Mouse (Mus musculus) heart, adult 2 months (tissue): ENCODE measurements around the gene Vmp1. TPM values are rescaled to one million over a fixed set of nuclear protein-coding genes. Genes with fewer than 3 reads are reported as not detected.

Experiments used
- DNase-seq, 2 experiments: peaks; one replicate each; pipeline ENCODE4 v3.0.0; 2021
- H3K27ac ChIP-seq: fragments of 200-600 bp; 2 replicates; pipeline ENCODE4 v1.8.1; 2022
- H3K27me3 ChIP-seq: fragments of 200-500 bp; 2 replicates; pipeline ENCODE4 v1.6.1; 2012; ENCODE audit warnings: mild to moderate bottlenecking, low read length, inconsistent platforms, mixed read lengths; ENCODE audit not compliant: control insufficient read depth, insufficient read depth
- H3K36me3 ChIP-seq: fragments of 200-500 bp; 2 replicates; pipeline ENCODE4 v1.6.1; 2012; ENCODE audit warnings: low read length, inconsistent platforms; ENCODE audit not compliant: control insufficient read depth, insufficient read depth
- H3K4me1 ChIP-seq: fragments of 200-500 bp; 2 replicates; pipeline ENCODE4 v1.6.1; 2011; ENCODE audit warnings: low read length; ENCODE audit not compliant: control insufficient read depth, insufficient read depth
- H3K4me3 ChIP-seq: fragments of 200-600 bp; 2 replicates; pipeline ENCODE4 v1.8.1; 2022
- H3K79me2 ChIP-seq: fragments of 200-500 bp; replicated peaks from 2 replicates; pipeline ENCODE4 v1.6.1; 2012; ENCODE audit warnings: mild to moderate bottlenecking, inconsistent platforms, low read length, moderate library complexity, mixed read lengths; ENCODE audit not compliant: control insufficient read depth, insufficient read depth
- H3K9ac ChIP-seq: fragments of 200-500 bp; 2 replicates; pipeline ENCODE4 v1.6.1; 2012; ENCODE audit warnings: low read depth, mild to moderate bottlenecking, control low read depth, inconsistent platforms, low read length, mixed read lengths
- CTCF ChIP-seq: fragments of 200-600 bp; IDR thresholded peaks from 2 replicates; pipeline ENCODE4 v1.8.1; 2022; ENCODE audit warnings: antibody characterized with exemption, mild to moderate bottlenecking, moderate library complexity
- EP300 ChIP-seq: fragments of 200-500 bp; IDR thresholded peaks from 2 replicates; pipeline ENCODE4 v1.6.1; 2011; ENCODE audit warnings: low read depth, low read length, control low read depth; ENCODE audit not compliant: insufficient read depth
- POLR2A ChIP-seq: fragments of 200-500 bp; IDR thresholded peaks from 2 replicates; pipeline ENCODE4 v1.6.1; 2011; ENCODE audit warnings: mild to moderate bottlenecking, low read depth, low read length, control low read depth; ENCODE audit not compliant: insufficient read depth
- WGBS: fragments of 180-500 bp; shearing (Covaris S2); methylation state at CpG from one replicate; pipeline ENCODE4 v1.1.7; 2018; 5-methylcytosine and 5-hydroxymethylcytosine counted together
- intact Hi-C: fragments of 180-260 bp; cut with DNase I; formaldehyde crosslinking; loops from one replicate; pipeline ENCODE4 v1.15.1; 2025
- polyA plus RNA-seq: library from polyadenylated mRNA; depleted of rRNA; stranded (reverse); fragments of >200 nt; gene quantifications from 2 replicates; pipeline ENCODE4 v1.2.3, GENCODE M21; 2012
- total RNA-seq, 2 experiments: library from RNA; stranded (reverse); gene quantifications; 2 replicates each; pipeline ENCODE4 v1.2.3; 2021

The Vmp1 gene
- total and polyA plus RNA-seq, 3 experiments: 34.0 to 66.9 (median 58.2) TPM

DNA sequence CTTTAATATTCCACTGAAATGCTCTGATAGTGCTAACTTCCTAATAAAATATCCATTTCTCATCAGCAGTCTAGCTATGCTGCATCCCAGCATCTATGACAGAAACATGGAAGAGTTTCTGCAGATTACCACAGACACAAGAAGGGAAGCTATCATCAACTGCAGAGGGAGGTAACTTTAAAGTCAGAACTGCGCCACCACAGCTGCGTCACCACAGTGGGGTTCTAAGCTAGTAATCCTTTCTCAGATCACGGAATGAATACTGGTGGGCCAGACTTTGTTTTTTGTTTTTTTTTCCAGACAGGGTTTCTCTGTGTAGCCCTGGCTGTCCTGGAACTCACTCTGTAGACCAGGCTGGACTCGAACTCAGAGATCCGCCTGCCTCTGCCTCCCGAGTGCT is 88.3 kb downstream of the Vmp1 start:
- H3K9ac ChIP-seq: no peak overlapping the region
- H3K27me3 ChIP-seq: no peaks in the 10 kb centered on the region
- peaks cover 5% of the 10 kb centered on the region for H3K36me3 ChIP-seq
- 97% methylated on average over 6 of the region's 6 CpGs for WGBS
- TF ChIP-seq CTCF: no peak
- no peak for TF ChIP-seq POLR2A
- no peak for TF ChIP-seq EP300
- H3K4me3 ChIP-seq: no peak overlapping the region
- no peak for DNase-seq
- H3K4me1 ChIP-seq: peaks cover 3% of the 10 kb centered on the region; the same call in 1 of the 2 replicates
- no peaks in the 10 kb centered on the region for H3K79me2 ChIP-seq
- H3K27ac ChIP-seq: no peak overlapping the region
- intact Hi-C loops: no loop called here

DNA sequence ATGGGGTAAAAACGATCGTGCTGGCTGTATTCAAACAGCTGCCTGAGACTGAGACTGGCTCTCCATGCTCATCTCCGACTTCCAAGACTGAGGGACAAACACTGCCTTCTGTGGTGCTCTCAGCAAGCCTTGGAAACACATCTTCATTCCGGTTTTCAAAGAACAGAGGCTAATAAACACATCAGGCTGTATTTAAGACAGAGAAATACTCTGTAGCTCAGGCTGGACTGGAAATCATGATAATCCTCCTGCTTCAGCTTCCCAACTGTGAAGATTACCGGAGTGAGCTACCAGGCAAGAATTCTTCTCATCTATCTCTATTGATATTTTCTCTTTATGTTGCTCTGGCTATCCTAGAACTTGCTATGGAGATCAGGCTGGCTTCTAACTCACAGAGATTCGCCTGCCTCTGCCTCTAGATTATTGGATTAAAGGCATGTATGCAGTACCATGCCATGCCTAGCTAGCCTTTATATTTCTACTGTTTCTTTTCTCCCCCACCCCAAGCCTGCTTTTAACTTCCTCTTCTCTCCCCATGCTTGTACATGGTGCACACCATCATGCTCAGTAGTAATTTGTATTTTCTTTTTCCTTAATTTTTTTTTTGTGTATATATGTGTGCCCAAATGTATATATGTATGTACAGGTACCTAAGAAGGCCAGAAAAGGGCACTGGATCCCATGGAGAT is 89.3 kb downstream of the Vmp1 start:
- Histone ChIP-seq H3K27ac (no peak overlapping the region), H3K4me1 (peaks cover 3% of the 10 kb centered on the region; the same call in 1 of the 2 replicates), H3K9ac (no peak overlapping the region), H3K36me3 (peaks cover 5% of the 10 kb centered on the region), H3K4me3 (no peak overlapping the region), H3K27me3 (no peaks in the 10 kb centered on the region), H3K79me2 (no peaks in the 10 kb centered on the region)
- TF ChIP-seq POLR2A (no peak), CTCF (no peak), EP300 (no peak)
- WGBS: 78% methylated on average over 6 of the region's 6 CpGs
- intact Hi-C loops: no loop called here
- DNase-seq: no peak

GRCm38 (mm10) chr11:86593443-86593842 is 90.2 kb downstream of the Vmp1 start:
- no peaks in the 10 kb centered on the region for H3K27me3 ChIP-seq
- H3K9ac ChIP-seq: no peak overlapping the region
- peaks cover 5% of the 10 kb centered on the region for H3K36me3 ChIP-seq
- H3K27ac ChIP-seq: peak overlapping the region; percentile 13
- intact Hi-C loops: no loop called here
- 77% methylated on average over 5 of the region's 5 CpGs for WGBS
- no peaks in the 10 kb centered on the region for H3K79me2 ChIP-seq
- DNase-seq: no peak
- TF ChIP-seq EP300: no peak
- no peak for TF ChIP-seq POLR2A
- no peak for TF ChIP-seq CTCF
- peaks cover 3% of the 10 kb centered on the region; the same call in 1 of the 2 replicates for H3K4me1 ChIP-seq
- H3K4me3 ChIP-seq: no peak overlapping the region

DNA sequence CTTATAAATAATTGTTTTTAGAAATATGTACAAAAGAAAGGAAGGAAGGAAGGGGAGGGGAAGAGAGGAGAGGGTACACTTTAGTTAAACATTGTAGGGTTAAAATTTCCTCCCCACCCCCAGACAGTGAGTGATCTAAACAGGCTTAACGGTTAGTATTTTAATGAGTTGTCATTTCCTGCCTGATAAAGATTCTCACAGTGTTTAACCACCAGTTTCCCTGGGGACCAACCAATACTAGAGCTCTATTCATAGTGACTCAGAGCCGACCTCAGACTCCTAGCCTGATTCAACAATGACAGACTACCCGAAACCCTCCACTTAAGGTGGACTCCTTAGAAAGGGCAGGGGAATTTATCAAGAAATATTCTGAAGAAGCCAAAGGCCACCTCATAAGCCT is 90.6 kb downstream of the Vmp1 start:
- intact Hi-C loops: no loop called here
- H3K9ac ChIP-seq: no peak overlapping the region
- TF ChIP-seq CTCF (no peak), EP300 (no peak), POLR2A (no peak)
- H3K27ac ChIP-seq: peak overlapping the region; percentile 13
- H3K4me1 ChIP-seq: peaks cover 3% of the 10 kb centered on the region; the same call in 1 of the 2 replicates
- 22% methylated on average over 3 of the region's 3 CpGs for WGBS
- no peaks in the 10 kb centered on the region for H3K27me3 ChIP-seq
- no peaks in the 10 kb centered on the region for H3K79me2 ChIP-seq
- H3K36me3 ChIP-seq: peaks cover 5% of the 10 kb centered on the region
- DNase-seq: peak in 1 of 2 experiments; percentile 10
- H3K4me3 ChIP-seq: no peak overlapping the region

GRCm38 (mm10) chr11:86591931-86592616 is 91.6 kb downstream of the Vmp1 start:
- 85% methylated on average over 2 of the region's 2 CpGs for WGBS
- TF ChIP-seq EP300 (no peak), CTCF (no peak), POLR2A (no peak)

More at GRCm38 (mm10) chr11:86591931-86592616, 91.6 kb downstream of the Vmp1 start:
- Histone ChIP-seq H3K27me3 (no peaks in the 10 kb centered on the region), H3K4me1 (peaks cover 3% of the 10 kb centered on the region; the same call in 1 of the 2 replicates), H3K79me2 (no peaks in the 10 kb centered on the region), H3K9ac (no peak overlapping the region), H3K36me3 (peaks cover 5% of the 10 kb centered on the region), H3K27ac (peak overlapping the region; percentile 13), H3K4me3 (no peak overlapping the region)
- DNase-seq: peak in 1 of 2 experiments; percentile 4
- intact Hi-C loops: no loop called here
